Mouse (Mus musculus): ENCODE results near the gene Lad1. TPM values are rescaled to one million over a fixed set of nuclear protein-coding genes. Genes with fewer than 3 reads are reported as not detected.

Lad1 gene
- polyA plus RNA-seq, 1 experiment from 2014 or later: 3.7 TPM

- no peaks in the 10 kb centered on the region for H3K36me3 ChIP-seq (replicated peaks; ENCODE audit: control insufficient read depth, insufficient read depth, low read depth, low read length)
- no peak for DNase-seq (ENCODE audit: low spot score)
- no peak overlapping the region for H3K4me2 ChIP-seq (ENCODE audit: low read depth, low read length)
- H3K4me3 ChIP-seq (ENCODE audit: low read depth, low read length): no peak overlapping the region
- WGBS: 80% methylated on average over 7 of the region's 7 CpGs
- 0 out of 2 replicates have a peak, but pooled peaks cover 6% of the 10 kb centered on the region for H3K4me1 ChIP-seq (ENCODE audit: control insufficient read depth, insufficient read depth, low read length)
- no peak overlapping the region for H3K27ac ChIP-seq (replicated peaks; ENCODE audit: low read depth, low read length)
- H3K9me3 ChIP-seq (replicated peaks; ENCODE audit: control insufficient read depth, low read length): no peaks in the 10 kb centered on the region
- H3K9ac ChIP-seq (replicated peaks; ENCODE audit: low read length): no peak overlapping the region
- ATAC-seq (replicated peaks; ENCODE audit: insufficient number of reproducible peaks, low FRiP score, low TSS enrichment, low read depth): no peak
- H3K27me3 ChIP-seq (ENCODE audit: control insufficient read depth, insufficient read depth, low read length): peaks cover 28% of the 10 kb centered on the region
Observed at GRCm38 (mm10) chr1:135821780-135822179, 3.4 kb downstream of the Lad1 start.

DNA sequence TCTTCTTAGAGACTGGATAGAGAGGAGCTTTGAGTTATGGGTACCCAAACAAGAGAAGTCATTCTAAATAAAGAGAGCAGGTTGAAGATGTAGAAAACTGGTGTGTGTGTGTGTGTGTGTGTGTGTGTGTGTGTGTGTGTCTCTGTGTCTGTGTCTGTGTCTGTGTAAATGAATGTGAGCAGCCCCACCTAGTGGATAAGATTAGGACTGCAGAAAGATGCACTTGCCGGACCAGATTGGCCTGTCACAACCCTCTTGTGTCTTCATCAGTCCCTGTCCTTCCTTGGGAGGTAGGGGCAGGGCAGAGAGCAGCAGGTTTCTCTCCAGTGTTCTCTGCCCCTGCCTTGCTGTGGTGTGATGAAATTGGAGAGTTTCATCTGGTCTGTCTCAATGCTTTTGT, 10.5 kb downstream of the Lad1 start:
- Histone ChIP-seq H3K4me1 (ENCODE audit: control insufficient read depth, insufficient read depth, low read length) (no peaks in the 10 kb centered on the region), H3K27me3 (ENCODE audit: control insufficient read depth, insufficient read depth, low read length) (no peaks in the 10 kb centered on the region), H3K27ac (replicated peaks; ENCODE audit: low read depth, low read length) (no peak overlapping the region), H3K9ac (replicated peaks; ENCODE audit: low read length) (no peak overlapping the region), H3K4me3 (ENCODE audit: low read depth, low read length) (no peak overlapping the region), H3K9me3 (replicated peaks; ENCODE audit: control insufficient read depth, low read length) (no peaks in the 10 kb centered on the region), H3K4me2 (ENCODE audit: low read depth, low read length) (no peak overlapping the region), H3K36me3 (replicated peaks; ENCODE audit: control insufficient read depth, insufficient read depth, low read depth, low read length) (no peaks in the 10 kb centered on the region)
- DNase-seq (ENCODE audit: low spot score) (peak; percentile 65), ATAC-seq (replicated peaks; ENCODE audit: insufficient number of reproducible peaks, low FRiP score, low TSS enrichment, low read depth) (no peak)
- WGBS: 24% methylated on average over 1 of the region's 1 CpGs

GRCm38 (mm10) chr1:135834206-135834859, 15.9 kb downstream of the Lad1 start:
- Histone ChIP-seq H3K4me3 (ENCODE audit: low read depth, low read length) (no peak overlapping the region), H3K27me3 (ENCODE audit: control insufficient read depth, insufficient read depth, low read length) (no peaks in the 10 kb centered on the region), H3K27ac (replicated peaks; ENCODE audit: low read depth, low read length) (no peak overlapping the region), H3K36me3 (replicated peaks; ENCODE audit: control insufficient read depth, insufficient read depth, low read depth, low read length) (no peaks in the 10 kb centered on the region), H3K9me3 (replicated peaks; ENCODE audit: control insufficient read depth, low read length) (no peaks in the 10 kb centered on the region), H3K4me1 (ENCODE audit: control insufficient read depth, insufficient read depth, low read length) (no peaks in the 10 kb centered on the region), H3K9ac (replicated peaks; ENCODE audit: low read length) (no peak overlapping the region), H3K4me2 (ENCODE audit: low read depth, low read length) (no peak overlapping the region)
- no peak for ATAC-seq (replicated peaks; ENCODE audit: insufficient number of reproducible peaks, low FRiP score, low TSS enrichment, low read depth)
- WGBS: 72% methylated on average over 6 of the region's 6 CpGs
- no peak for DNase-seq (ENCODE audit: low spot score)

DNA sequence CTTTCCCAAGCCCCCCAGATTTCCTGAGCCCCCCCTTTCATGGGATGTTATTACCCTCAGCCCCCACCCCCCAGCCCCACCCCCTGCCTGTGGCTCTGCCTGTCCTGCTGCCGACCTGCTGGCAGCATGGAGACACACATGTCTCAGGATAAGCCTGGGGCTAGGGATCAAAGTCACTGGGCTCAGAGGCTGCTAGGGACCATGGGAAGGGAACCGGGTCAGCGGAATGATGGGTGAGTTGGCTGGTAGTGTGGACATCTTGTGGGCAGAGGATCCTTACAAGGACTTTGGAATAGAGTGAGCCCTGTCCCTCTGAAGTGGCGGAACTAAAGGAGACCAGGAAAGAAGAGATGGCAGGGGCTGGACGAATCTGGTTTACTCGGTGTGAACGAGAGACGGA, 16.6 kb downstream of the Lad1 start:
- DNase-seq (ENCODE audit: low spot score) (no peak), ATAC-seq (replicated peaks; ENCODE audit: insufficient number of reproducible peaks, low FRiP score, low TSS enrichment, low read depth) (no peak)
- no peak overlapping the region for H3K9ac ChIP-seq (replicated peaks; ENCODE audit: low read length)
- H3K4me3 ChIP-seq (ENCODE audit: low read depth, low read length): no peak overlapping the region
- H3K9me3 ChIP-seq (replicated peaks; ENCODE audit: control insufficient read depth, low read length): no peaks in the 10 kb centered on the region
- H3K4me2 ChIP-seq (ENCODE audit: low read depth, low read length): no peak overlapping the region
- no peaks in the 10 kb centered on the region for H3K27me3 ChIP-seq (ENCODE audit: control insufficient read depth, insufficient read depth, low read length)
- 78% methylated on average over 8 of the region's 8 CpGs for WGBS
- H3K36me3 ChIP-seq (replicated peaks; ENCODE audit: control insufficient read depth, insufficient read depth, low read depth, low read length): no peaks in the 10 kb centered on the region
- no peaks in the 10 kb centered on the region for H3K4me1 ChIP-seq (ENCODE audit: control insufficient read depth, insufficient read depth, low read length)
- no peak overlapping the region for H3K27ac ChIP-seq (replicated peaks; ENCODE audit: low read depth, low read length)

DNA sequence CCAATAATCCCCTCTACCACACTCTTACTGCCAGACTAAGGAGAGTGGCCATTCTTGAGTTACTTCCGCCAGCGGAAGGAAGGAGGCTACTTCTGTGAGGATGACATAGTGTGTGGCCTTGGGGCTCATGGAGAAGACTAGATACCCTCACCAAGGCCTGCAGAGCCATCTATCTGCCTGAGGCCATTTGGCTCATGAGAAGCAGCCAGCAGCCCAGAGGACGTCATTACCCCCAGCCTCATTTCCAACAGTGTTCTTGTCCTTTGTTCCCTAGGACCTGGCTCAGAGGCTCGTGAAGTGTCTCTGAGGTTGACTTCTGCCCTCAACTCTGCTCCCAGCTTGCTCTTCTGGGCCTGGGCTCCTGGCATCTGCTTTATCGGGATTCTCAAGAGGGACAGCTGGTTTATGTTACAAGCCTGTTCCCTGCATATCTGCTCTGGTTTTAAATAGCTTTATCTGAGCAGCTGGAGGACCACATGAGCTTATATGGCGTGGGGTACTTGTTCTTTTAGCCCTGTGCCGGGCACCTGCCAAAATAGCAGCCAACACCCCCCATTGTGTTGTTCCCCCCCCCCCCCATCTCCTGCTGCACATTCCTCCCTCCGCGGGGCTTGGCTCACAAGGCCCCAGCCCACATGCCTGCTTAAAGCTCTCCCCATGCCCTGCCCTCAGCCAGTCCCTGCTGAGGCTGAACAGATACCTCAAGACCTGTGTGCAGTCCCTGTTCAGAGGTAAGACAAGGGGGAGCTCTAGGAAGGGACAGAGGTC, 17.5 kb downstream of the Lad1 start, which contains the start of gene Tnnt2:
Tnnt2 (plus strand) TSS at position 639 of the 768 bp plus-strand sequence.
- 39% methylated on average over 8 of the region's 9 CpGs for WGBS

GRCm38 (mm10) chr1:135838626-135839025, 20.2 kb downstream of the Lad1 start:
- H3K9ac ChIP-seq (replicated peaks; ENCODE audit: low read length): no peak overlapping the region
- WGBS: 53% methylated on average over 4 of the region's 4 CpGs
- no peaks in the 10 kb centered on the region for H3K9me3 ChIP-seq (replicated peaks; ENCODE audit: control insufficient read depth, low read length)
- no peak for DNase-seq (ENCODE audit: low spot score)
- H3K27me3 ChIP-seq (ENCODE audit: control insufficient read depth, insufficient read depth, low read length): no peaks in the 10 kb centered on the region
- H3K4me3 ChIP-seq (ENCODE audit: low read depth, low read length): no peak overlapping the region
- no peak for ATAC-seq (replicated peaks; ENCODE audit: insufficient number of reproducible peaks, low FRiP score, low TSS enrichment, low read depth)
- no peaks in the 10 kb centered on the region for H3K4me1 ChIP-seq (ENCODE audit: control insufficient read depth, insufficient read depth, low read length)
- no peaks in the 10 kb centered on the region for H3K36me3 ChIP-seq (replicated peaks; ENCODE audit: control insufficient read depth, insufficient read depth, low read depth, low read length)
- no peak overlapping the region for H3K27ac ChIP-seq (replicated peaks; ENCODE audit: low read depth, low read length)
- no peak overlapping the region for H3K4me2 ChIP-seq (ENCODE audit: low read depth, low read length)

More for the DNA sequence above, 17.5 kb downstream of the Lad1 start, which contains the start of gene Tnnt2:
- no peaks in the 10 kb centered on the region for H3K4me1 ChIP-seq (ENCODE audit: control insufficient read depth, insufficient read depth, low read length)
- no peaks in the 10 kb centered on the region for H3K27me3 ChIP-seq (ENCODE audit: control insufficient read depth, insufficient read depth, low read length)
- H3K9me3 ChIP-seq (replicated peaks; ENCODE audit: control insufficient read depth, low read length): no peaks in the 10 kb centered on the region
- ATAC-seq (replicated peaks; ENCODE audit: insufficient number of reproducible peaks, low FRiP score, low TSS enrichment, low read depth) (no peak), DNase-seq (ENCODE audit: low spot score) (no peak)
- H3K4me2 ChIP-seq (ENCODE audit: low read depth, low read length): no peak within 1 kb of the TSS
- H3K4me3 ChIP-seq (ENCODE audit: low read depth, low read length): no peak within 1 kb of the TSS
- no peaks in the 10 kb centered on the region for H3K36me3 ChIP-seq (replicated peaks; ENCODE audit: control insufficient read depth, insufficient read depth, low read depth, low read length)
- no peak within 1 kb of the TSS for H3K27ac ChIP-seq (replicated peaks; ENCODE audit: low read depth, low read length)
- no peak within 1 kb of the TSS for H3K9ac ChIP-seq (replicated peaks; ENCODE audit: low read length)

DNA sequence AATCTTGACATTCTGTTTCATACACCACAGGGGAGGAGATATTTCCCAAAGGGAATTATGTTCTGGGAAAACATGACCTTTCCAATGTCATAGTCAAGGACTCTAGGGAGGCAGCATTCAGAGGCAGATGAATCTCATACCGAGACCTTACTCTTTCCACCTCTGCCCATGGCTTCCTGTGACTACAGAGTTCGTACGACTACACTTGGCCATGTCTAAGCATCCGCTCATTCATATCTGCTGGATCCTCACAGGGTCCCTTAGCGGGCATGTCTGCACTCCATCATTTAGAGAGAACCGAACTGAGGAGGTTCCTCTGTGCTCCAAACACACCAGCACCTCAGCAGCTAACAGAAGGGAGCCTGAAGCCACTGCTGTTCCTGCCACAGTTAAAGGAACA, 20.7 kb downstream of the Lad1 start:
- H3K9me3 ChIP-seq (replicated peaks; ENCODE audit: control insufficient read depth, low read length): no peaks in the 10 kb centered on the region
- DNase-seq (ENCODE audit: low spot score) (no peak), ATAC-seq (replicated peaks; ENCODE audit: insufficient number of reproducible peaks, low FRiP score, low TSS enrichment, low read depth) (no peak)
- H3K4me2 ChIP-seq (ENCODE audit: low read depth, low read length): no peak overlapping the region
- H3K27me3 ChIP-seq (ENCODE audit: control insufficient read depth, insufficient read depth, low read length): no peaks in the 10 kb centered on the region
- no peak overlapping the region for H3K4me3 ChIP-seq (ENCODE audit: low read depth, low read length)
- 85% methylated on average over 6 of the region's 6 CpGs for WGBS
- H3K4me1 ChIP-seq (ENCODE audit: control insufficient read depth, insufficient read depth, low read length): no peaks in the 10 kb centered on the region
- H3K36me3 ChIP-seq (replicated peaks; ENCODE audit: control insufficient read depth, insufficient read depth, low read depth, low read length): no peaks in the 10 kb centered on the region
- no peak overlapping the region for H3K9ac ChIP-seq (replicated peaks; ENCODE audit: low read length)
- no peak overlapping the region for H3K27ac ChIP-seq (replicated peaks; ENCODE audit: low read depth, low read length)

- no peaks in the 10 kb centered on the region for H3K9me3 ChIP-seq (replicated peaks; ENCODE audit: control insufficient read depth, low read length)
- no peaks in the 10 kb centered on the region for H3K27me3 ChIP-seq (ENCODE audit: control insufficient read depth, insufficient read depth, low read length)
- H3K4me3 ChIP-seq (ENCODE audit: low read depth, low read length): no peak overlapping the region
- no peak overlapping the region for H3K4me2 ChIP-seq (ENCODE audit: low read depth, low read length)
- no peak overlapping the region for H3K9ac ChIP-seq (replicated peaks; ENCODE audit: low read length)
- 58% methylated on average over 14 of the region's 15 CpGs for WGBS
- H3K36me3 ChIP-seq (replicated peaks; ENCODE audit: control insufficient read depth, insufficient read depth, low read depth, low read length): no peaks in the 10 kb centered on the region
- H3K4me1 ChIP-seq (ENCODE audit: control insufficient read depth, insufficient read depth, low read length): no peaks in the 10 kb centered on the region
- H3K27ac ChIP-seq (replicated peaks; ENCODE audit: low read depth, low read length): no peak overlapping the region
- no peak for DNase-seq (ENCODE audit: low spot score)
- no peak for ATAC-seq (replicated peaks; ENCODE audit: insufficient number of reproducible peaks, low FRiP score, low TSS enrichment, low read depth)
Observed at GRCm38 (mm10) chr1:135840675-135841395, 22.4 kb downstream of the Lad1 start.

Measured in embryonic facial prominence, embryonic 11.5 days (tissue).